Mouse (Mus musculus) hindbrain, embryonic 15.5 days (tissue): ENCODE data around the gene Ece1. TPM values are rescaled to one million over a fixed set of nuclear protein-coding genes. Genes with fewer than 3 reads are reported as not detected.

Source experiments
- ATAC-seq: fragments of 200-750 bp; cut with Nextera tagmentation; 2 replicates; pipeline ENCODE4 v1.8.0; 2017; ENCODE audit warnings: low read depth, moderate number of reproducible peaks, moderate TSS enrichment; ENCODE audit not compliant: low FRiP score
- H3K27ac ChIP-seq: fragments of 300-500 bp; sonication (generic); replicated peaks from 2 replicates; pipeline ENCODE4 v1.5.1; 2015; ENCODE audit warnings: mild to moderate bottlenecking, inconsistent platforms
- H3K27me3 ChIP-seq: fragments of 300-500 bp; sonication (generic); 2 replicates; pipeline ENCODE4 v1.6.1; 2015; ENCODE audit warnings: control low read depth, inconsistent platforms
- H3K36me3 ChIP-seq: fragments of 300-500 bp; sonication (generic); 2 replicates; pipeline ENCODE4 v1.6.1; 2015; ENCODE audit warnings: control low read depth, inconsistent platforms
- H3K4me1 ChIP-seq: fragments of 300-500 bp; sonication (generic); replicated peaks from 2 replicates; pipeline ENCODE4 v1.6.1; 2015; ENCODE audit warnings: control low read depth, inconsistent platforms
- H3K4me2 ChIP-seq: fragments of 300-500 bp; sonication (generic); 2 replicates; pipeline ENCODE4 v1.6.1; 2015; ENCODE audit warnings: moderate library complexity, mild to moderate bottlenecking, inconsistent platforms
- H3K4me3 ChIP-seq: fragments of 300-500 bp; sonication (generic); 2 replicates; pipeline ENCODE4 v1.5.1; 2015; ENCODE audit warnings: mild to moderate bottlenecking, inconsistent platforms
- H3K9ac ChIP-seq: fragments of 300-500 bp; sonication (generic); 2 replicates; pipeline ENCODE4 v1.6.1; 2015; ENCODE audit warnings: inconsistent platforms
- H3K9me3 ChIP-seq: fragments of 300-500 bp; sonication (generic); 2 replicates; pipeline ENCODE4 v1.6.1; 2016; ENCODE audit warnings: control low read depth, inconsistent platforms
- WGBS: fragments of 180-500 bp; shearing (Covaris S2); methylation state at CpG from one replicate; pipeline ENCODE4 v1.1.7; 2015; 5-methylcytosine and 5-hydroxymethylcytosine counted together
- polyA plus RNA-seq: library from polyadenylated mRNA; unstranded; fragments of >200 nt; fragmentation: Nextera tagmentation; extraction: Ambion mirVana; gene quantifications from 2 replicates; pipeline ENCODE4 v1.2.1, GENCODE M21; 2015

Ece1 gene
- polyA plus RNA-seq, 1 experiment from 2014 or later, result 24.8 TPM

DNA sequence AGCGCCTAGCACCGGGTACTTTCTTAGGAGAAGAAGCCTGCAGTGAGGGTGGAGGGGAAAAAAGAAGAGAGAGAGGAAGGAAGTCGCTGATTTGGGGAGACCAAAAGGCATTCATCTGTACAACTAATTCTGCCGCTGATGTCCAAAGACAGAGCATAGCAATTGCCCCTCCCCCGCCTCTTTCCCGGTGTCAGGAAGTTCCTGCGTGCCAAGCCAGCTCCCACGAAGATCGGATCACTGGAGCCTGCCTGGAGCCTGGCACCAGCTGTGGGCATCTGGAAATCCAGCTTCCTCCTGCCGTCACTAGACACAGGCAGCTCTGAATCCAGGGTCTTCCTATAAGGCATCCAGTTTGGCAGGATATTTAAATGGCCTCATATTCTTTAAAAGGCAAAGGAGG lies 122.2 kb downstream of the Ece1 start:
- Histone ChIP-seq H3K9ac (no peak overlapping the region), H3K36me3 (no peaks in the 10 kb centered on the region), H3K9me3 (no peaks in the 10 kb centered on the region), H3K4me3 (no peak overlapping the region), H3K4me2 (no peak overlapping the region), H3K27ac (0 out of 2 replicates have a peak overlapping the region, but pooled peaks have one; percentile 0), H3K27me3 (no peaks in the 10 kb centered on the region), H3K4me1 (0 out of 2 replicates have a peak, but pooled peaks cover 2% of the 10 kb centered on the region)
- 33% methylated on average over 10 of the region's 10 CpGs for WGBS
- no peak for ATAC-seq

DNA sequence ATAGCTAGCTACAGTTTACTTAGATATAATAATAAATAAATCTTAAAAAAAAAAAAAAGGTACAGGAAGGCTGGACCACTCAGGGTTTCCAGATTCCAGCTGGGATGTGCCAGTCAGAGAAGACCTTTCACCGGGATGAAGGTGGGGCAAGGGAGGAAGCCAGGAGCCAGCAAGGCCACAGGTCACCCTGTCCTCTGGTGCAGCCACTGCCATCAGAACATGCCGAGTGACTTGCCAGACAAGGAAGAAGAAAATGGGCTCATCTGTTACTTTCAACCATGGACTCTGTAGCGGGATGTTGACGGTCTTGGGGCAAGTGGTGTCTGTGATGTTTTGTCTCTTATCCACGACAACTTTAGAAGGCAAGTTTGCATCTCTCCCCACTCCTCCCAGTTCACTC lies 122.7 kb downstream of the Ece1 start:
- Histone ChIP-seq H3K4me3 (no peak overlapping the region), H3K9ac (no peak overlapping the region), H3K4me2 (no peak overlapping the region), H3K36me3 (no peaks in the 10 kb centered on the region), H3K4me1 (0 out of 2 replicates have a peak, but pooled peaks cover 2% of the 10 kb centered on the region), H3K27me3 (no peaks in the 10 kb centered on the region), H3K9me3 (no peaks in the 10 kb centered on the region), H3K27ac (0 out of 2 replicates have a peak overlapping the region, but pooled peaks have one; percentile 0)
- 83% methylated on average over 5 of the region's 5 CpGs for WGBS
- ATAC-seq, result no peak

DNA sequence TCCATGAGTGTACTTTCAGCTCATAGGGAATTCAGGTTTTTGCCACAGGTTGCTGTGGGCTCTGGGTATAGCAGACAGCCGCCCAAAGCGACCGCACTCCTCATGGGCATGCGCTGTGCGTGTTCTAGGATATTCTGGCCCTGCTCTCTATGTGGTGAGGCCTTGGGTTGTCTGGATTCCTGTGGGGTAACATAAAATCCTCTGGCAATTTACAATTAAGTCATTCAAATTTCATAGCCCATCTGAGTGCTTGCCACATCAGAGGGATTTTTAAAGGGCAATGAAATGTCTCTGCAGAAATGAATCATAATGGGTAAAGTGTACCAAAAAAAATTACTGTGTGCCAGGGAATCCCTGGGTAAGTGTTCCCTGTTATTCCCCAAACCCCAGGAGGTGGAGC lies 127.4 kb downstream of the Ece1 start:
- H3K4me1 ChIP-seq, result peaks cover 6% of the 10 kb centered on the region
- H3K9ac ChIP-seq, result no peak overlapping the region
- no peaks in the 10 kb centered on the region for H3K27me3 ChIP-seq
- no peaks in the 10 kb centered on the region for H3K36me3 ChIP-seq
- H3K9me3 ChIP-seq, result no peaks in the 10 kb centered on the region
- no peak overlapping the region for H3K4me2 ChIP-seq
- H3K27ac ChIP-seq, result no peak overlapping the region
- ATAC-seq, result no peak
- 86% methylated on average over 5 of the region's 5 CpGs for WGBS
- no peak overlapping the region for H3K4me3 ChIP-seq

DNA sequence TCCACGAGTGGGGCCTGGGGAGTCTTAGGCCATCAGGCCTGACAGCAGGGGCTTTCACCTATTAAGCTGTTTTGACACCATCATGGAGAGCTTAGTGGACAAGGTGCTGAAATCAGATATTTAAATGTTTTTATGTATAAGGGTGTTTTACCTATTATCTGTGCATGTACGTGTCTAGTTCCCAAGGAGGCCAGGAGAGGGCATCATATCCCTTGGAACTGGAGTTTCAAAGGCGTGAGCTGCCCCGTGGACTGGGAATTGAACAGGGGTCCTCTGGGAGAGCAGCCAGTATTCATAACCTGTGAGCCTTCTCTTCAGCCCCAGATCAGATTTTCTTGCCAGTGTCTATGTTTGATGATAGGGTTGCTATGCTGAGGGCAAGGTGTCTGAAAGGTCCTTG lies 128.4 kb downstream of the Ece1 start:
- Histone ChIP-seq H3K9me3 (no peaks in the 10 kb centered on the region), H3K4me3 (no peak overlapping the region), H3K36me3 (no peaks in the 10 kb centered on the region), H3K4me2 (no peak overlapping the region), H3K9ac (no peak overlapping the region), H3K27ac (no peak overlapping the region), H3K4me1 (peaks cover 15% of the 10 kb centered on the region), H3K27me3 (no peaks in the 10 kb centered on the region)
- no peak for ATAC-seq
- WGBS, result 86% methylated on average over 4 of the region's 4 CpGs

DNA sequence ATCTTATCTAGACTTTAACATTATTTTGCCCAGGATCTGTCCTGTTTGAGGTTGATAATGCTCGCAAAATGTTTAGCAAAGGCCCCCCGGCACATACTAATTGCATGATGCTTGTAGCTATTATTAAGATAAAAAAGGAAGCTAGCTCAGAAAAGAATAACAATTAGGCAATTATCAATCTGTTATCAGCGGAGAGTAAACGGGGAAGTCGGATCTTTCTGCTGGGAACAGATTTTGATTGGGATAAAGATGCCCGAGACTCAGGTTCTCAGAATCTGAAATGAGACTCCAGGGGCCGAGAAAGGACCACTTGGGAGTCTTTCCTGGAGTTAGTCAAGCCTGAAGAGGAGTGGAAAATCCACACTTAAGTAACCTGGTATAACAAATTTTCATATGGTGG lies 129.2 kb downstream of the Ece1 start:
- Histone ChIP-seq H3K27me3 (no peaks in the 10 kb centered on the region), H3K4me2 (no peak overlapping the region), H3K9me3 (no peaks in the 10 kb centered on the region), H3K4me3 (no peak overlapping the region), H3K36me3 (no peaks in the 10 kb centered on the region), H3K27ac (no peak overlapping the region), H3K4me1 (peaks cover 23% of the 10 kb centered on the region), H3K9ac (no peak overlapping the region)
- no peak for ATAC-seq
- 63% methylated on average over 7 of the region's 7 CpGs for WGBS

DNA sequence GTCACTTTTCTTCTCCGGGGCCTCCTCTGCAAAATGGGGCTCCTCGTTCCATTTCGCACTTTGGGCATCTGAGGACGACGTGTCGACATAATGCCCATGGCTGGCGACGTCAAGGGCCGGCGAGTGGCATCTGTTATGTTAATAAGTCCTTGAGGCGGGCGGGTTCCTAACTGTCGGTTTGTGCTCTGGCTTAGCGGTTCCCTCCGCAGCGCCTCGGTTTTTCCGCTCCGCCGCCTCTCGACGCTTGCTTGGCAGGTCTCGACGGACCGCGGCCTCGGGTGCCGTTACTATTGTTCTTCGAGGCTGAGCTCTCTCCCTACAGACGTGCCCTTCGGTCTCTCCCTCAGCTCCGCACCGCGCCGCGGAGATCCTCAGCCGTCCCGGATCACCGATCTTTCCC lies 130.9 kb downstream of the Ece1 start, which contains the start of gene Eif4g3:
TSS of gene Eif4g3 (plus strand) at position 133 of the 400 bp plus-strand sequence.
- no peak for ATAC-seq
- no peaks in the 10 kb centered on the region for H3K36me3 ChIP-seq
- peak within 1 kb of the TSS; percentile 70 for H3K4me2 ChIP-seq
- H3K9ac ChIP-seq, result peak within 1 kb of the TSS; percentile 98
- peak within 1 kb of the TSS; percentile 97 for H3K27ac ChIP-seq
- H3K4me3 ChIP-seq, result peak within 1 kb of the TSS; percentile 94
- no peaks in the 10 kb centered on the region for H3K27me3 ChIP-seq
- no peaks in the 10 kb centered on the region for H3K9me3 ChIP-seq
- peaks cover 33% of the 10 kb centered on the region for H3K4me1 ChIP-seq
- WGBS, result 1% methylated on average over 39 of the region's 39 CpGs

DNA sequence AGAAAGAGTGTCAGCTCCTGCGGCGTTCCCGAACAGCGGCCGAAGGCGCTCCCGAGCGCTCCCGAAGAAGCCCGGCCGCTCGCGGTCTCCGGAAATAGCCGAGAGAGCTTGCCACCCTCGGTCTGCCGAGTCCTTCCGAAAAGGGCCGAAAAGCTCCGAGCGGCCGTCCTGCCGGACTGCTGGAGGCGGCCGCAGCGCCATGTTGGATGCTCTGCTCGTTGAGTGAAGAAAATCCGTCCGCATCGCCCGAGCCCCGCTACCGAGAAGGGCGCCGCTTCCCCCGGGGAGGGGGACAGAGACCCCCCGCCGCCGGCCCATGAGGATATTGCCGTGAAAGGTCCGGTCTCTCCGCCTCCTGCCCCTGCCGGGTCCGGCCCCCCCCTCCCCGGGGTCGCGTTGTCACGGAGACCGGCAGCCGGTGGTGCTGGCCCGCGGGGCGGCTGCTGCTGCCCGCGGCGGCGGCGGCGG lies 131.3 kb downstream of the Ece1 start:
- Histone ChIP-seq H3K4me3 (peak overlapping the region; percentile 94), H3K4me2 (peak overlapping the region; percentile 70), H3K9me3 (no peaks in the 10 kb centered on the region), H3K4me1 (peaks cover 37% of the 10 kb centered on the region), H3K27ac (peak overlapping the region; percentile 97), H3K36me3 (peaks cover under 1% of the 10 kb centered on the region; the same call in 1 of the 2 replicates), H3K9ac (peak overlapping the region; percentile 98), H3K27me3 (no peaks in the 10 kb centered on the region)
- peak; percentile 96 for ATAC-seq
- WGBS, result under 1% methylated on average over 41 of the region's 59 CpGs

DNA sequence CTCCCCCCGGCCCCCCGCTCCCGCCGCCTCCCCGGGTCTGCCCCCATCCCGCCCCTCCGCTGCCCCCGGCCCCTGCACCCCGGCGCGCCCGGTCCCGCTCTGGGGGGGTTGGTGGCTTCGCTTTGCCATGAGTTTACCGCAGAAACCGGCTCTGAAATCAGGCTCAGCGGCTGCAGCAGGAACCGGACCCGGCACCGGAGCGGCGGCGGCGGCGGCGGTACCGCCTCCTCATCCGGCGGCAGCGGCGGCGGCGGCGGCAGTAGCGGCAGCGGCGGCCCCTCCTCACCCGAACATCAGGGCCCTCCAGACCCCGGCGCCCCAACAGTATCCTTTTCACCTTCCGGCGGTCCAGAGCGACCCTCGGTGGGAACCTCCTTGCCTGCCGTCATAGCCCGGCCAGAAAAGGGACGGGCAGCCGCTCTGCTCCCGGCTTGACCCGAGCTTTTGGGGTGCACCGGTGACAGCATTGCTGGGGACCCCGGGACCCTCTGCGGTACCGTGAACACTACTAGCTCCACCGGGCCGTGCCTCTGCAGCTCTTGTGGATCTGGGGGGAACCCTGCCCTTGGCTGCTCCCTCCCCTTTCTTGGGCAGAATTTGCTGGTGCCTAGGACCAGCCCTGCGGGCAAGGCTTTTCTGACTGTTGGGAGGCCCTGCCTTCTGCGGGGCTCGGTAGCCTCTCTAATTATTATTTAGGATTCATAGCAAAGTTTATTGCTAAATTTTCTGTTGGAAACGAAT lies 132.0 kb downstream of the Ece1 start:
- Histone ChIP-seq H3K27ac (peak overlapping the region; percentile 97), H3K9ac (peak overlapping the region; percentile 98), H3K36me3 (peaks cover 7% of the 10 kb centered on the region), H3K4me1 (peaks cover 41% of the 10 kb centered on the region), H3K4me2 (peak overlapping the region; percentile 70), H3K27me3 (no peaks in the 10 kb centered on the region), H3K4me3 (peak overlapping the region; percentile 94), H3K9me3 (no peaks in the 10 kb centered on the region)
- 0 out of 2 replicates have a peak, but pooled peaks have one; percentile 7 for ATAC-seq
- 0% methylated on average over 44 of the region's 60 CpGs for WGBS

DNA sequence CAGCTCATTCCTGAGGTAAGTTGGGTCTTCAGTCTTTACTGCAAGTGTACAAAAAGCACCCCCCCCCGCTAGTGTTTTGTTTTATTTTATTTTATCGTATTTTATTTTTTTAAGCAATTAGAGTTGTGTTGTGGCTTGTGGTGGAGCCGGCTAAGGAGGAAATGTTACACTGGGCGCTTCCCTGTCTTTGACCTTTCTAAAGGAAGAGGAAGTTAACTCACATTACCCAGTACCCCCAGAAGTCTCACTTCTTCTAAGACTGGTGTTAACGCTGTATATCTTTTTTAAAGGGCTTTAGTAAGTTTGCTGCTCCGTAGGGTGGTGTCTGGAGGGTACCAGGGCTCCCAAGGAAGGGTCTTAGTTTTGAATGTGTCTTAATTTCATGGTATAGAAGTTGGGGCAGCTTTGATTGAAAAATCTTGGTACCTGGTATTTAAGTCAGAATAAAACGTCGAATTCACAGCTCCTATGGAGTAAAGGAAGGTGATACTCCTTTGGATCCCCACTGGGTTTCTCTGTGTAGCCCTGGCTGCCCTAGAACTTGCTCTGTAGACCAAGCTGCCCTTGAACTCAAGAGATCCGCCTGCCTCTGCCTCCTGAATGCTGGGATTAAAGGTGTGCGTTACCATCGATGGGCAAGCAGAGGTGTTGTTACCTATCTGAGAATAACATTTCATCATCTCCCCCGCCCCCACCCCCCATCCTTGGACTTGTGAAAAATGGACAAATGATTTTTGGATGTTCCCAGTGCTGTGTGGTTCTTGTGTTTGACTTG lies 132.7 kb downstream of the Ece1 start:
- H3K36me3 ChIP-seq, result peaks cover 15% of the 10 kb centered on the region
- no peak for ATAC-seq
- peak overlapping the region; percentile 97; the same call in 1 of the 2 replicates for H3K27ac ChIP-seq
- peak overlapping the region; percentile 70 for H3K4me2 ChIP-seq
- H3K9me3 ChIP-seq, result no peaks in the 10 kb centered on the region
- peaks cover 45% of the 10 kb centered on the region for H3K4me1 ChIP-seq
- peak overlapping the region; percentile 98 for H3K9ac ChIP-seq
- 41% methylated on average over 12 of the region's 12 CpGs for WGBS
- peak overlapping the region; percentile 94 for H3K4me3 ChIP-seq
- H3K27me3 ChIP-seq, result no peaks in the 10 kb centered on the region

DNA sequence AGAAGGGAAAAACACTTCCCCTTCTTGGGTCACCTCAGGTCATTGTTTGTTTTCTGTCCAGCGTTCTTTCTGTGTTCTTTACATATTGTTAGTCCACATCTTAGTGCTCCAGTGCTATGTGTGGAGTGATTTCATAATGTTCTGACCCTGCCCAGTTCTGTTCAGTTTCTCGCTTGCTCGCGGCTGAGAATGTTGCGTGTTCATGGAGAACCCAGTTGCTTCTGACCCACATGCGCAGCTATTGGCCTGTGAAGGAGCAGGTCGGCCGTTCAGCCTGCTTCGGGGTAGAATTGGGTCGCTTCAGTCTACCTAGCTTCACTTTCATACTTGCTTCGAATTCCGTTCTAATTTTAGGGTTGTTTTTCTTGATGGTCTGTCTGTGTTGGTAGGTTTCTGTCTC lies 133.4 kb downstream of the Ece1 start:
- Histone ChIP-seq H3K36me3 (peaks cover 15% of the 10 kb centered on the region), H3K27me3 (no peaks in the 10 kb centered on the region), H3K27ac (no peak overlapping the region), H3K9ac (no peak overlapping the region), H3K9me3 (no peaks in the 10 kb centered on the region), H3K4me2 (peak overlapping the region; percentile 70), H3K4me1 (peaks cover 49% of the 10 kb centered on the region), H3K4me3 (peak overlapping the region; percentile 94)
- no peak for ATAC-seq
- 62% methylated on average over 12 of the region's 12 CpGs for WGBS

DNA sequence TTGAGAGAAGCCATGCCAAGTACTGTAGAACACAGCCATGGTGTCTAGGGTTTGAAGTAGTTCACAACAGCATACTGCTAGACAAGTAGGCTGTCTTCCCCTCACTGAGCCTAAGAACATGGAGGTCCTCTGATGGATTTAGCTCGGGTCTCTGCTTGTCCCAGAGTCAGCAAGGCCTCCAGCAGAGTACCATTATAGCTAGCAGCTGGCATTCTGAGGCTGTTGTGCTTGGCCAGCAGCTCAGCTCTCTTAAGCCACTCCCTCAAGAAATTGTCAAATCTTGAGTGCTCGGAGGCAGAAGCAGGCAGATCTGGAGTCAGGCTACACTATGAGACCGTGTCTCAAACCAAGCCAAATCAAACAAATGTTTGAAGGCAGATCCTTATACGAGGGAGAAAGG lies 136.2 kb downstream of the Ece1 start:
- Histone ChIP-seq H3K4me1 (peaks cover 48% of the 10 kb centered on the region), H3K27me3 (no peaks in the 10 kb centered on the region), H3K27ac (no peak overlapping the region), H3K4me3 (no peak overlapping the region), H3K36me3 (peaks cover 23% of the 10 kb centered on the region), H3K4me2 (no peak overlapping the region), H3K9me3 (no peaks in the 10 kb centered on the region), H3K9ac (no peak overlapping the region)
- WGBS, result 80% methylated on average over 4 of the region's 4 CpGs
- ATAC-seq, result no peak

DNA sequence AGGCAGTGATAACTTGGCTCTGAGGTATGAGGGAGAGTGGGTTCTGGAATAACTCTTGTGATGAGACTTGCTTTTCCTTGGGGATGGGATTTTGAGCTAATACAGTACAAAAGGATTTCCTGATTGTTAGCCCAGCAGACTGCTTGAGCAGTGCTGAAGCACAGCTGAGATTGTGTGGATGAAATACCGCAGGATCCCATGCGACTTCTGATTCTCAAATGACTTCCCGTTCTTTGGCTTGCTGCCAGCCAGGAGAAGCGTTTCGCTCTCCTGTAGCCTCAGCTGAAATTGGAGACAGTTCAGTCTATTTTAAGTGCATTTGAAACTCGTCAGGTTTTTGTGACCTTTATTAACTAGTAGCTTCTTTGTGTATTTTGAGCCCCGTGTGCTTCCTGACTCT lies 138.6 kb downstream of the Ece1 start:
- WGBS, result 36% methylated on average over 7 of the region's 7 CpGs
- no peak for ATAC-seq

More for the DNA sequence above, 138.6 kb downstream of the Ece1 start:
- Histone ChIP-seq H3K27ac (no peak overlapping the region), H3K36me3 (peaks cover 23% of the 10 kb centered on the region), H3K4me1 (peaks cover 36% of the 10 kb centered on the region), H3K9me3 (no peaks in the 10 kb centered on the region), H3K9ac (no peak overlapping the region), H3K4me2 (no peak overlapping the region), H3K4me3 (no peak overlapping the region), H3K27me3 (no peaks in the 10 kb centered on the region)
